Mouse (Mus musculus): ENCODE measurements around the gene Atp8b5.

Gene Atp8b5

DNA sequence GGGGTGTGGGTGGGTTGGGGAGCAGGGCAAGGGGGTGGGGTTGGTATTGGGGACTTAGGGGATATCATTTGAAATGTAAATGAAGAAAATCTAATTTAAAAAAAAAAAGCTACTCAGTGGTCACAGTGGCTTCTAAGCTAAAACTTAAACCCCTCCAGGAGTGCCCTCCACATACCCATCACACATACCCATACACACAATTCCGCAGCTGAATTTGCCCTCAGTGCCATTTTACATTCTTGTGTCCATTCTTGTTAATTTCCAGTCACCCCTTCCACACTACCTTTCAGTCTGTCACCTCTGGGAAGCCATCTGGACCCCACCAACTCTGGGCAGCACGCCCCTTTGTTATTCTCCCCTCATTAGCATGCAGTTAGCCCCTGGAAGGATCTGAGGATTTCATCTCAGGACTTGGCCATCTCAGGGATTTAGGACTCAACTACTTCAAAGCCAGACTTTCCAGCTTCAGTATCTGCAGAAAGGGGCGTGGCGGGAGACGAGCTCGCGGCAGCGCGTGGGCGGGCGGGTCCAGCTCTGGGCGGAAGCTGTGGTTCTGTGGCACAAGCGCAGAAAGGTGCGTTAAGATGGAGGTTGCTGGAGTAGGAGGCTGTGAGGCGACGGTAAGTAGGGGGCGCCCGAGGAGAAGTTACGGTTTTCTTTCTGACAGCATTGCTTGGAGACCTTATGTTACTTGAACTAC, at the start of gene Atp8b5:
Gene Atp8b5, plus strand, starts transcription at position 537 of the 700 bp plus-strand sequence.
- DNase-seq (ENCODE audit: low spot score) = peak; percentile 83

DNA sequence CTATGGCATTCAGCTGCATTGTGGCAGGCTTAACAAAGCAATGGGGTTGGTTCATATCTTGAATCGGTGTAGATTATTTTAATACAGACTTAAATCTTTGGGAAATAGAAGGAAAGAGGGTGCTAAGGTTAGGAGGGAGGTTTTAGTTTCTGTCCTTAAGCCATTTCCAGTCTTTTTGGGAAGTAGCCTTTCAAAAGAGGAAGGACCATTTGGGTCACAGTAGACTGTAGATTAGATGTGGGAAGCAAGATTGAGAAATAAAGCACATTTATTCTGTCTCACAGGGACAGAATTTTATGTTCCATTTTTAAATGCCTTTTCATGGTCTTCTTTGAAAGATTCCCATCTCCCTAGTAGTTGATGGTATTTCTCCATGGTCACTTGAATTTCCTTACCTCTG, 49.0 kb upstream of the Atp8b5 start:
- DNase-seq (ENCODE audit: low spot score) = no peak

DNA sequence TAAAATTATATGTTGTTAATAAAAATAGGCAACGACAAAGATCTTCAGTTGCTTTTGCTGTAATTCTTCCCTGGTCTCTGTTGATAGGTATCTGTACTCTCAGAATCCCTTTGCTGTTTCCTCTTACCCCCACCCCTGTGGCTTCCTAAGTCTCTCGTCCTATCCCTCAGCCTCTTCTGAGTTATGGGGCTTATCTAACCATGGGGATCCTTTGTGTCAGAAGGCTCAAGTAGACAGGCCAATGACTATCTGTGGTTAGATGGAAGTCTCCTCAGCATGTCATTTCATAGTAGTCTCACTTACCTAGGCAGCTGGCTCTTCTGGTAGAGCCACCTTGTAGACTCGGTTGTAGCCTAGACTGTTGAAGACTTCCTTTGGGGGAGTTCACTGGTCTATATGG, 35.1 kb upstream of the Atp8b5 start:
- no peak for DNase-seq (ENCODE audit: low spot score)

DNA sequence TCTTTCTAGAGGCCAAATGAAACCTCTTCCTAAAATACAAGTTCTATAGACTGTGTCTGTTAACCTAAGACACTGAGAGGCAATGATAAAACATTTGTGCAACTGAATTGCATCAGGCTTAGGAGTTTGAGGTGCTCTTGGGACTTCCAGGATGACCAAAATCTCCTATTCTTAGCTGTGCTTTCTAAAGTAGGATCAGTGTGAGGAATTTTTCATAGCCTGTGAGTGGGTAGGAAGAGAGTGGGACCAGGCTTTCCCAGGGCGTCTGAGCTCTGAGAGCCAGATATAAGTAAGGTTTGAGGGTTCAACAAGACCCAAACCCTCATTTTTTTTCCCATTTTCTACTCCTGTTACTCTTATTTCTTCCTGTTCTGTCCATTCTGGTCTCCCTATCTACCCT, 34.0 kb upstream of the Atp8b5 start:
- DNase-seq (ENCODE audit: low spot score) = no peak

DNA sequence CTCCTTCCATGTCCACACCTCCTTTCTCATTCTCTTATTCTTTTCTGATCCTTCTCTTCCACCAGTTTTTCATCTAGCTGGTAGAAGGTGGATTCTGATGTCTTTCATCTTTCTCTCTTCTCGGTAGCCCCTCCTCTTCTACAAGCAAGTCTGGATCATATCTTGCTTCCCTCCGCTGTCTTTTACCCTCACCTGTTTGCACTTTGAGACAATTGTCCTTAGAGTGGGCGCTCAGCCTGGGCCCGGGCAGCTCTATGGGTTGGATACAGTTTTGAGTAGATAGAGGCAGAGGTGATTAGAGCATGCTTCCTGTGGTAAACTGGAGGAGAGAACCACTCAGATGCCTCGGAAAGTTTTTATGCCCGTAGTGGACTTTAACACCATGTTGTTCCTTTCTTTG, 33.5 kb upstream of the Atp8b5 start:
- no peak for DNase-seq (ENCODE audit: low spot score)

DNA sequence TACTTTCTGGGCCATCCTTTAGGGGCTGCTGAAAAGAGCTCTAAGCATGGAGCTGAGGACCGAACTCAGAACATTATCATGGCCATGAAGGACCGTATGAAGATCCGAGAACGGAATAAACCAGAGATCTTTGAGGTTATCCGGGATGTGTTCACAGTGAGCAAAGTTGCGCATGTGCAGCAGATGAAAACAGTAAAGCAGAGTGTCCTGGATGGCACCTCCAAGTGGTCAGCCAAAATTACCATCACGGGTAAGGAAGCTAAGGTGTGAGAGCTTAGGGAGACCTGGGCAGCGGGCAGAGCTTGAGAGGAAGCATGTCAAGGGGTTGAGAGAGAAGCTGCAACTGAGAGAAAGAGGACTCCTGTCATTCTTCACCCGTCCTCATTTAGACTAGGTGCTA, 30.1 kb upstream of the Atp8b5 start:
- DNase-seq (ENCODE audit: low spot score) = no peak

DNA sequence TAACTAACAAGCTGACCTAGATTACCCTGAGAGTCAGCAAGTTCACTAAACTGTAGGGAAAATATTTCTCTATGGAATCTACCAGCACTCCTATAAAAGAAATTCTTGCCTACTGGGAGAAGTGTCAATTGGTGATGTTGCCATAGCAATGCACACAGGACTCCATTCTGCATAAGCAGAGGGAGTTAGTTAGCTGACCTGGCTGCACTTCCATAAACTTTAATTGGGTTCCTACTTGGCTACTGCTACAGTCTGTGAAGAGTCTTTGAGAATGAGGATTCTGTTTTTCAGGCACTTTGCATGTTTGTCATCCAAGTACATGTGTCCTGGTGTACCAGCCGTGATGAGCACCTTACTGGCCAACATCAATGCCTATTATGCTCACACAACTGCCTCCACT, 26.2 kb upstream of the Atp8b5 start:
- no peak for DNase-seq (ENCODE audit: low spot score)

DNA sequence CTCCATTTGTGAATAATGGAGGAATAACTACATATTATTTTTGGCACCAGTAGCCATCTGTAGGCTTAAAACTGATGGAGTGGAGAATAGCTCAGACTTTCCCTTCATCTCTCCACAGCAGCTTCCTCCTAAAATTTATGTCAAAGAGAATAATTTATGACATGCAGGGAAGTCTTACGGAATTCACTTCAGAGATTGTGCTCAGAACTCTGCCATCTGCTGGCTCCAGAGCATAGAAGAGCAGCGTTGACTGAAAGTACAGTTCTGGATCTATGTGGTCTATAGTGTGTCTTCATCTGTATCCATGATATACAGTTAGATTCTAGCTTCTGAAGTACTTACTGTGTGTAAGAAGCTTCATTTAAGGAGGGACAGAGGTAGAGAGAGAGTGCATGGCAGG, 22.9 kb upstream of the Atp8b5 start:
- no peak for DNase-seq (ENCODE audit: low spot score)

DNA sequence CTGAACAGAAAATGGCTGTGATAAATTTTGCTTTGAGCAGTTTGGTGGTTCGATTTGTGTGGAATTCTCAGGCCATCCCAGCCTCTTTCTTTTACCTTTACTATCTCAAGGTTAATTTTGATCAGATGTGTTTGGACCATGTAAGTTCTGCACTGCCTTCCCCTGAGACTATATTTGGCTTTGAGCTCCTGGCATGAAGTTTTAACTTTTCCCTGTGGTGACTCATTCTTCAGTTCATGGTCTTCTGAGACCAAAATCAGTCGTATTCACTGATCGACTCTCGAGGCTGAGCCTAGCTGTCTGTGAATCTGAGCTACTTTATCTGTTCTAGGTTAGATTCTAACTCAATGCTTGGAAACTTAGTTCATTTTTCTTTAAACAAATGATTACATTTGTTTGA, 21.2 kb upstream of the Atp8b5 start:
- no peak for DNase-seq (ENCODE audit: low spot score)

DNA sequence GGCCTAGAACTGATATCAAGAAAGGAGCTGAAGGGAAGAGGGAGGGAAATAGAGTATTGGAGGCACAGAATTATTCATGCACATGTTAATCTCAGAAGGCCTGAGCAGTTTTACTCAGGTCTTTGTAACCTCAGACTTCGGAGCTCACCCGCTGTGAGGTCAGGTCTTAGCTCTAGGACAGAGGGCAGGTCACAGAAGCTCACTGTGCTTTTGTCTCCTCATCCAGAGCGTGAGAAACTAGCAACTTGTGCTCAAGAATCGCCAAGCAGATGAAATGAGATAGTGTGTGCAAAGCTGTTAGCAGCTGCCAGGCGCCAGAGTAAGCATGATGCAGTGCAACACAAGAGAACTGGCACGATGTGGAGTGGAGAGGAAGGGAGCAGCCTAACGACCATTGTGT, 18.9 kb upstream of the Atp8b5 start:
- no peak for DNase-seq (ENCODE audit: low spot score)

DNA sequence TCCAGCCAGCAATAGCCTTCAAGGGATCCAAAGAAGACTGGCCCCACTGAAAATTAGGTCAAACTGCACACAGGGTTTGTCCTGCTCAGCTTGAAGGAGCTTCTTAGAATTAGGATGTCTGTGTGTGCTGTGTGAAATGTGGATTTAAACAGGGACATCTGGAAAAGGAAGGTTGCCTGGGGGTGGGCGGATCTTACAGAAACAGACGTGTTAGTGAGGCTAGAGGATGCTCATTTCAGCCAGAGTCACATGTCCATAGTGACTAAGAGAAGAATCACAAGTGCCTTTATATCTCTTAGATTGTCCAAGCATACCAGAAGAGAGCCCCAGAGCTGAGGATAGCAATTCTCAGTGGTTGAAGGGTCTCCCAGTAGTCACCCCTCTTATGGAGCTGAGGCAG, 18.1 kb upstream of the Atp8b5 start:
- DNase-seq (ENCODE audit: low spot score) = no peak

DNA sequence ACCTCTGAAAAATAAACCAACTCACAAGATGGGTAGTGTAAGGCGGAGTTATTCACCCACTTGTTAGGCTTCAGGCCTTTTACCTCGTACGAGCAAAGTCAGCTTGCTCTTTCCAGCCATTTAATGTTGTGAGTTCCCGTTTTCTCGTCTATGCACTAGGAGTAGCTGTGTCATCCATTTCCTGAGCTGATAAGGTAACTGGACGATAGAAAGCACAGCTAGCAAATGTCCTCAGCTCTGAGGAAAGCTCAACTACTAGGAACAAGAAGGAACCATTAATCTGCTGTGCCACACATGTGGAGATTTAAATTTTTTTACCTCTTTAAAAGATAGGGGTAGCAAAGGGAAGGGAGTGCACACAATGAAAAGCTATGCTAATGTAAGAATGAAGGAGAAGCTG, 15.7 kb upstream of the Atp8b5 start:
- DNase-seq (ENCODE audit: low spot score) = no peak

DNA sequence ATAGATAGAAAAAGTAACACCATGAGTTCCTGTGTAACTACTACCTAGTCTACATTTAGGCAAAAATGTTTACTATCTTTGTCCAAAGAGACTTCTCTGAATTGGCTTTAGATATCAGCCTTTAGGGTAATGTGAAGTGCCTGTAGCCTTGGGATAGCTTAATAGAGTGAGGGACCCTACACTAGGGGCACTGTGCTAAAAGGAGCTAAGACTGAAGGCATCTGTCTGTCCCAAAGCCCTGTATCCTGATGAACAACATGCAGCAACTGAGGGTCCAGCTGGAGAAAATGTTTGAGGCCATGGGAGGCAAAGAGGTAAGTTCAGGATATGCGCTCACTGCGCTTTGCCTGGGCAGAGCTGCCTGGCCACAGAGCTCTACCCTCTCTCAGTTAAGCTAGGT, 9.9 kb upstream of the Atp8b5 start:
- no peak for DNase-seq (ENCODE audit: low spot score)

- DNase-seq (ENCODE audit: low spot score) = no peak
Observed at GRCm38 (mm10) chr4:43258556-43258955, 8.4 kb upstream of the Atp8b5 start.

DNA sequence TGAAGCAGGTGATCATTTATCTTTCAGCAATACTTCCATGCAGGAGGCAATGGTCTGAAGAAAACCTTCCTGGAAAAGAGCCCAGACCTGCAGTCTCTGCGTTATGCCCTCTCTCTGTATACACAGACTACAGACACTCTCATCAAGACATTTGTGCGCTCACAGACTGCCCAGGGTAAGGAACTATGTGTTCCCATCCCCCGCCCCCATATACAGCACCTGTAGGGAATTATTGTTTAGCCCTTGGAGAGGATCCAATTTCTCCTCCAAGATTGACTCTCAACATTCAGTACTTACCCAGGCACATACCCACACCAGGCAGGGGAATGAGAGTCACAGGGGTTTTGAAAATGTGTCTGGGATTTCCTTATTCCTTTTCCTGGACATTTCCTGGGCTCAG, 7.5 kb upstream of the Atp8b5 start:
- no peak for DNase-seq (ENCODE audit: low spot score)

DNA sequence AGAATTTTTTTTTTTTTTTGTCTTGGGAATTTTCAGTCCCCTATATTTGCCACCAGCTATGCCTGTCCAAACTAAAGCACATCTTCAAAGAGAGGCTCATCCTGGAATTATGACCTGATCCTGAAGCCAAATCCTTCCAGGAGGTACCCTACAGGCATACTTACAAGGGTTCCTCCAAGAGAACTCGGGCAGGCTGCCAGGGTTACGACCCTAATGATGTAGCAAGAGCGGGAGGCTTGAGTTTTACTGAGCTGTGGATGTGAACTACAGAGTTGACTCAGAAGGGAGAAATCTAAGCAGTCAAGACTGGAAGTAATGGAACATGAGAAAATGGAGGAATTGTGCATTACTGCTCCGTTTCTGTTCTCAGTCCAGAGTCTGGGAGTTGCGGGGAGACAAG, 6.9 kb upstream of the Atp8b5 start:
- no peak for DNase-seq (ENCODE audit: low spot score)

DNA sequence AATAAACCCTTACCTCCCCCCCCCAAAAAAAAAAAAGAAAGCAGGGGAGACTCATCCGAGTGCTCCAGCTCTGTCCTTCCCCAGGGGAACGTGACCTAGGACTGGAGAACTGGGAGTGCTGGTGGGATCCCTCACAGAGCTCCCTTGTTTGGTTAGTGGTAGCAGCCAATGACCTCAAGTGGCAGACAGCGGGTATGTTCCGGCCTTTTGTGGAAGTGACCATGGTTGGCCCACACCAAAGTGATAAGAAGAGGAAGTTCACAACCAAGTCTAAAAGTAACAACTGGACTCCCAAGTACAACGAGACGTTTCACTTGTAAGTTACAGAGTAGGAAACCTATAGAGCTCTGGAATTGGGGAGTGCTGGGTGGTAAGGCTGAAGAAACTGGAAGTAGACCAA, 4.1 kb upstream of the Atp8b5 start:
- DNase-seq (ENCODE audit: low spot score) = no peak

GRCm38 (mm10) chr4:43266146-43266545, 813 bp upstream of the Atp8b5 start:
- no peak for DNase-seq (ENCODE audit: low spot score)

DNA sequence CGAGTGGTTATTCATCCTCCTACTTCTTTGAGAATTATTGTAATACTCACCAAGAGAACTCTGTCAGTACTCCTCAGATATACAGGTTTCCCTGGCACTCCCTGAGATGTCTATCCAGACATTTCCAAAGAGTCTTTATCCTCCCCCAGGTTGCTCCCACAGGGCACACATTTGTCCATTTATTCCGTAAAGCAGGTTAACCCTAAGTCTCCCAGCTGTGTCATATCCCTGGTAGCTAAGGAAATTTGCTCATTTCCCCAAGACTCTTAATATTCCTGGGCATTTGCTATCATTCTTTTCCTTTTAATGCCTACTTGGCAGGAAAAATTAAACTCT, 332 bp downstream of the Atp8b5 start:
- no peak for DNase-seq (ENCODE audit: low spot score)

- no peak for DNase-seq (ENCODE audit: low spot score)
Observed at GRCm38 (mm10) chr4:43285476-43285875, 18.5 kb downstream of the Atp8b5 start.

GRCm38 (mm10) chr4:43287305-43287704, 20.3 kb downstream of the Atp8b5 start:
- no peak for DNase-seq (ENCODE audit: low spot score)

GRCm38 (mm10) chr4:43294001-43294400, 27.0 kb downstream of the Atp8b5 start:
- DNase-seq (ENCODE audit: low spot score) = no peak

DNA sequence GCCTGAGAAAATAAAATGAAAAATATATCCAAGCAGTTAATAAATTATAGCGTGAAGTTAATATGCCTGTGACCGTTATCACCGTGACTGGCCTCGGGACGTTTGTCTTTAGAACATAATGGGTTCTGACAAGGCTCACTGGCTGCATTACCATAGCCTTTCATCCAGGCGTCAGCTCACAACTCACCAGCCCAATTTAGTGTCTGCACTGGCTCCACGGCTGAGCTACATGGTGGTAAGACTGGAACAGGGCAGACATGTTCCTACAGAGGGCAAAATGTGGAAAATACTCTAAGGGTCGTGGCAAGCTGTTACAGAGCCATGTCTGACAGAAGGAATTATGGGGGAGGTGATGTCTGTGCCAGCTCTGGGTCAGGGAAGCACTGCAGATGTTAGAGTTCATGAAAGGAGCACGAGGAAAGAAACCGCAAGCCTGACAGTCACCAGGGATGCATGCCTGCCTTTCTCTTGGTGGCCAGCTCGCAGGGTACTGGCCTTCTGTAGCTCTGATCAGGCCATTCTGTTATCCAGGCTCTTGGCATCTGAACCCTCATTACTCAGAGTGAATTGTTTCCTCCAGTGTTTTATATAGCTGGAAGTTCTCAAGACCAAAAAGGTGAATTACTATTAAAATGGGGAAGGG, 42.9 kb downstream of the Atp8b5 start:
- no peak for DNase-seq (ENCODE audit: low spot score)

- no peak for DNase-seq (ENCODE audit: low spot score)
Observed at GRCm38 (mm10) chr4:43321536-43321935, 54.6 kb downstream of the Atp8b5 start.
